Mouse (Mus musculus) kidney, embryonic 14.5 days (tissue): ENCODE measurements around the gene Brca1. TPM values are rescaled to one million over a fixed set of nuclear protein-coding genes. Genes with fewer than 3 reads are reported as not detected.
"Not testable (repeated sequence)": the region's sequence is repeated elsewhere in the genome, so short reads cannot be mapped to it uniquely, and the experiment has no call there.

ENCODE experiments used
- ATAC-seq: fragments of 200-750 bp; cut with Nextera tagmentation; 2 replicates; pipeline ENCODE4 v1.8.0; 2017; ENCODE audit warnings: moderate number of reproducible peaks, mild to moderate bottlenecking, moderate TSS enrichment, moderate library complexity; ENCODE audit not compliant: low FRiP score, low TSS enrichment
- H3K27ac ChIP-seq: fragments of 300-500 bp; sonication (generic); 2 replicates; pipeline ENCODE4 v1.5.1; 2014; ENCODE audit warnings: low read depth, mild to moderate bottlenecking, low read length, moderate library complexity, mixed read lengths
- H3K27me3 ChIP-seq: fragments of 300-500 bp; sonication (generic); 2 replicates; pipeline ENCODE4 v1.6.1; 2014; ENCODE audit warnings: mild to moderate bottlenecking, low read length; ENCODE audit not compliant: control insufficient read depth, insufficient read depth
- H3K36me3 ChIP-seq: fragments of 300-500 bp; sonication (generic); 2 replicates; pipeline ENCODE4 v1.6.1; 2014; ENCODE audit warnings: low read length, mixed read lengths; ENCODE audit not compliant: control insufficient read depth, insufficient read depth
- H3K4me1 ChIP-seq: fragments of 300-500 bp; sonication (generic); 2 replicates; pipeline ENCODE4 v1.6.1; 2014; ENCODE audit warnings: low read length, mixed read lengths; ENCODE audit not compliant: control insufficient read depth, insufficient read depth
- H3K4me2 ChIP-seq: fragments of 300-500 bp; sonication (generic); replicated peaks from 2 replicates; pipeline ENCODE4 v1.6.1; 2014; ENCODE audit warnings: low read depth, mild to moderate bottlenecking, low read length
- H3K4me3 ChIP-seq: fragments of 300-500 bp; sonication (generic); 2 replicates; pipeline ENCODE4 v1.5.1; 2014; ENCODE audit warnings: mild to moderate bottlenecking, low read length
- H3K9ac ChIP-seq: fragments of 300-500 bp; sonication (generic); 2 replicates; pipeline ENCODE4 v1.6.1; 2014; ENCODE audit warnings: low read depth, mild to moderate bottlenecking, low read length, moderate library complexity
- H3K9me3 ChIP-seq: fragments of 300-500 bp; sonication (generic); 2 replicates; pipeline ENCODE4 v1.6.1; 2016; ENCODE audit warnings: low read length; ENCODE audit not compliant: control insufficient read depth
- WGBS: fragments of 180-500 bp; shearing (Covaris S2); extraction: QIAGEN DNeasy Blood & Tissue Kit; methylation state at CpG from one replicate; pipeline ENCODE4 v1.1.7; 2014; 5-methylcytosine and 5-hydroxymethylcytosine counted together
- polyA plus RNA-seq: library from polyadenylated mRNA; unstranded; fragments of >200 nt; fragmentation: Nextera tagmentation; extraction: Ambion mirVana; gene quantifications from 2 replicates; pipeline ENCODE4 v1.2.1, GENCODE M21; 2014

The Brca1 gene
- polyA plus RNA-seq = 8.7 and 22.0 TPM in 2 replicates

DNA sequence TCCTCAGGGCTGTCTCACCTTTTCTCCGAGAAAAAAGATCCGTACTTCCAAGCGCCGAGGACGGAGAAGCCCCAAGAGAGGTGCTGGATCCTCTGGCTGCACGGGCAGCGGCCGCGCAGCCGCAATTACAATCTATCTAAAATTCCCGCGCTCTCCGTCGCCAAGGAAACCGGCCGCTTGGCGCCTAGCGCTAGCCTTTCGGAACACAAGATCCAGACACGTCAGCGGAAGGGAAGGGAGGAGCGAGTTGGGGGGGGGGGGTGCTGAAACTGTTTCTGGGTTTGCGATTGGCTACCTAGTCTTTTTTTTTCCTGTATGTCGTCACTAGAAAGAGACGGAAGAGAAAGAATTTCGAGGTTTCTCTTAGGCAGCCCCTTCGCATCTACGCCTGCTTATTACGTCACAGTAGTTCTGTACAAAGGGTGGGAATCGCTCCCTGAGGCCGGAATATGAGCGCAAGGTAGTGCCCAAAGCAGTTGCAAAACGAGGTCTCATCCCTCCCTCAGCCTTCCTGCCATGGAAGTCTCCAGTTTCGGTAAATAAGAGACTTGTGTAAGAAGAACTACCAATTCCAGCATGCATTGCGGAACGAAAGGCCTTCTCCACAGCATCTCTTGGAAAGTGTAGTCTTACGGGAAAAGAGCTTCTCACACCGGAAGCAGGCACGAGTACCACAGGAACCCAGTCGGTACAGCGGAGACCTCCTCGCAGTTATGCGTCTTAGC is at the start of gene Brca1, which contains the start of gene Nbr1:
Brca1 (minus strand) TSS at position 205 of the 725 bp plus-strand sequence.
Nbr1 (plus strand) TSS at position 399 of the 725 bp plus-strand sequence.
- Histone ChIP-seq H3K27me3 (no peaks in the 10 kb centered on the region), H3K4me1 (peaks cover 5% of the 10 kb centered on the region), H3K27ac (peak within 1 kb of the TSS; percentile 94), H3K4me3 (peak within 1 kb of the TSS; percentile 92), H3K9ac (peak within 1 kb of the TSS; percentile 80), H3K4me2 (peak within 1 kb of the TSS; percentile 60), H3K36me3 (peaks cover 31% of the 10 kb centered on the region; the same call in 1 of the 2 replicates), H3K9me3 (no peaks in the 10 kb centered on the region)
- peak; percentile 83 for ATAC-seq
- WGBS = under 1% methylated on average over 43 of the region's 43 CpGs

DNA sequence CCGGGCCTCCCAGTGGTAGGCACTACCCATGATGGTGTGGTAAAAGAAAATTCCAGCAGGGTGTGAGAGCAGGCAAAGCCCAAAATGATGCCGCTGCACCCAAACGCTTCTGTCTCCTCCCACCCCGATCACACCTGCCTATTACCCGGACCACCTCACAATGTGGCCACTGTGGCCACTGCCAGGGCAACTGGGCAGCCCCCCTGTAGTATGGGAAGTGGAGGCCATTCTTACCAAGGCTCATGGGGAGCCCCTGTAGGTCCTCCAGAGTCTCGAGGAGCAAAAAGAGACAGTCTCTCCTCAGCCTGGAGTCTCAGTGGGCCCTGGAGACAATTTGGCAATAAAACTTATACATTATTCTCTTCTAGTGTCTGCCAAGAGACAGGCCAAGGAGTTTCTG is 47.4 kb upstream of the Brca1 start, which contains the start of gene Gm11634:
Gm11634 (minus strand) TSS at position 101 of the 400 bp plus-strand sequence.
- H3K36me3 ChIP-seq = no peaks in the 10 kb centered on the region
- WGBS = 88% methylated on average over 6 of the region's 6 CpGs
- no peaks in the 10 kb centered on the region for H3K27me3 ChIP-seq
- H3K9me3 ChIP-seq = no peaks in the 10 kb centered on the region
- H3K4me3 ChIP-seq = no peak within 1 kb of the TSS
- no peak within 1 kb of the TSS for H3K27ac ChIP-seq
- no peak within 1 kb of the TSS for H3K9ac ChIP-seq
- H3K4me2 ChIP-seq = no peak within 1 kb of the TSS
- no peaks in the 10 kb centered on the region for H3K4me1 ChIP-seq
- no peak for ATAC-seq

DNA sequence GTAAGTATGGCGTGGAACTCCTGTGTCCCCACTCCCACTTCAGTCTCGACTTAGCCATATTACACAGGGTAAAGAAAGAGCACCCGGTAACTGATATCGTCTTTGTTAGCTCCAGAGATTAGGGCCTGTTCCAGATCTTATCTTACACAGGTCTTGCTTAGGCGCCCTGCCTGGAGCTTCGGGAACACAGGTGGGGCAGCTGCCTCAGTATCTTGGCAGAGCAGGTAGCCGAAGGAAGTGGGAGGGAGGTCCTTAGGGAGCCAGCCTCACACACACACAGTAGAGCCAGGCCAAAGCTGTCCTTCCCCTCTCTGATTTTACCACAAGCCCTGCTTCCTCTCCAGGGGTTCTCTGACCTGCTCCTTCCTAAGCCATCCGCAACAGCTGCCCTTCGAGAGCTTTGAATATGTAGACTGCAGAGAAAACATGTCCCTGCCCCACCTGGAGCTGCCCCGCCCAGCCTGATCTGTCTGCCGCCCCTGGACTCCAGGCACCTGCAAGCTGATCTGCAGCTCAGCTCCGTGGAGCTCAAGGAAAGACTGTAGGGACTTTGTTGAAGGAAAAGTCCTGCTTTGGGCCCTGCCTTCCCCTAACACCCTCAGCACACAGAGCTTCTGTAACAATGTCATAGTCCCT is 38.4 kb upstream of the Brca1 start:
- H3K4me1 ChIP-seq = no peaks in the 10 kb centered on the region
- H3K4me2 ChIP-seq = no peak overlapping the region
- H3K27ac ChIP-seq = no peak overlapping the region
- H3K9ac ChIP-seq = no peak overlapping the region; the same call in 1 of the 2 replicates
- H3K36me3 ChIP-seq = no peaks in the 10 kb centered on the region; the same call in 1 of the 2 replicates
- 77% methylated on average over 12 of the region's 12 CpGs for WGBS
- ATAC-seq = no peak
- H3K27me3 ChIP-seq = no peaks in the 10 kb centered on the region
- H3K9me3 ChIP-seq = no peaks in the 10 kb centered on the region
- H3K4me3 ChIP-seq = no peak overlapping the region

DNA sequence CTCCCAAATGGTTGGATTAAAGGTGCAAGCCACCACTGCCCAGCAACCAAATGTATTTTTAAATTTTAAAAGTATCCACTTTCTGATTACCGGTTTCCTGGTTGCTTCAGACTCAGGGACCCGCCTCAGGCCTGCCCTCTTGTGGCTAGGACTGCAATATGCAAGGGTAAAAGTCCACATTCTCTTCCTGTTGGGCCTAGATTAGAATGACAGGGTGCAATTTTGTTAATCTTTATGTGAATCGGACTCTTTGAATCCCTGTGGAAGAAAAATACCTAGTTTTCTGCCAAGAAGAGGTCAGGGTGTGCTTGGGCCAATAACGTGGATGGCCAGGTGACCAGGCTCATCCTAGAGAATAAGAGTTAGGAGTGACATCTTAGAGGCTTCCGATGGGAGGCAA is 37.7 kb upstream of the Brca1 start:
- Histone ChIP-seq H3K4me2 (no peak overlapping the region), H3K9ac (no peak overlapping the region), H3K4me3 (no peak overlapping the region), H3K9me3 (no peaks in the 10 kb centered on the region), H3K27ac (no peak overlapping the region), H3K36me3 (no peaks in the 10 kb centered on the region; the same call in 1 of the 2 replicates), H3K4me1 (no peaks in the 10 kb centered on the region), H3K27me3 (no peaks in the 10 kb centered on the region)
- 33% methylated on average over 5 of the region's 5 CpGs for WGBS
- ATAC-seq = no peak

DNA sequence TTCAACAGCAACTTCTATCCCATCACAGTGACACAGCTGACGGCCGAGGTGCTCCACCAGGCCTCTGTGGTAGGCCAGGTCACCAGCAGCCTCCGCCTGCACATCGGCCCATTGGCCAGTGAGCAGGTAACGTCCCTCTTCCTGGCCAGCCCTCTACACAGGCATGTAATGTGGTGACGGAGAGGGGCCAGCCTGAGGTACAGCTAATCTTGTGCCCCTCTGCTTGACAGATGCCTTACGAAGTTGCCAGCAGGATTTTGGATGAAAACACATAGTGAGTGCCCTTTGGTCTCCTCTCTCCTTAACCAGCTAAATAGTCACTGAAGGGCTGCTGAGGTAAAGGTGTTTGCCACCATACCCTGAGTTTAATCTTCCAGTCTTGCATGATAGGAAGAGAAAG is 37.1 kb upstream of the Brca1 start:
- no peaks in the 10 kb centered on the region for H3K4me1 ChIP-seq
- H3K27ac ChIP-seq = no peak overlapping the region
- no peaks in the 10 kb centered on the region for H3K9me3 ChIP-seq
- no peak for ATAC-seq
- no peak overlapping the region for H3K4me2 ChIP-seq
- WGBS = 89% methylated on average over 7 of the region's 7 CpGs
- H3K36me3 ChIP-seq = no peaks in the 10 kb centered on the region; the same call in 1 of the 2 replicates
- H3K4me3 ChIP-seq = no peak overlapping the region
- no peak overlapping the region for H3K9ac ChIP-seq
- no peaks in the 10 kb centered on the region for H3K27me3 ChIP-seq

DNA sequence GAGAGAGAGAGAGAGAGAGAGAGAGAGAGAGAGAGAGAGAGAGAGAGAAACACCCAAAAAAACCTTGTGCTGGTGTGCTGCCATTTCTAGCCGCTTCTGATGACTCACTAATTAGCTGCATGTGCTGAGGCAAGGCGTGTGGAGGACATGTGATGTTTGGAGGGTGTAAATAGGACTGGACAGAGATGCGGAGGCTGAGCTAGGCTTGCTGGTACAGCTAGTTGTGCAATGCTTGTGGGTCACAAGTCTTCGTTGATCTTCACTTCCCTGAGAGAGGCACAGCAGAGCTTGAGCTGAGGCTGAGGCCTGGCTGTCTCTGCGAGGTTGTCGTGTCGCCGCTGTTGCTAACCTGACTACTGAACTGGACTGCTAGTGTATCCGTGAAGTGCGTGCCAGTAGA is 35.9 kb upstream of the Brca1 start:
- WGBS = 90% methylated on average over 10 of the region's 10 CpGs
- no peaks in the 10 kb centered on the region; the same call in 1 of the 2 replicates for H3K36me3 ChIP-seq
- no peak overlapping the region for H3K27ac ChIP-seq

DNA sequence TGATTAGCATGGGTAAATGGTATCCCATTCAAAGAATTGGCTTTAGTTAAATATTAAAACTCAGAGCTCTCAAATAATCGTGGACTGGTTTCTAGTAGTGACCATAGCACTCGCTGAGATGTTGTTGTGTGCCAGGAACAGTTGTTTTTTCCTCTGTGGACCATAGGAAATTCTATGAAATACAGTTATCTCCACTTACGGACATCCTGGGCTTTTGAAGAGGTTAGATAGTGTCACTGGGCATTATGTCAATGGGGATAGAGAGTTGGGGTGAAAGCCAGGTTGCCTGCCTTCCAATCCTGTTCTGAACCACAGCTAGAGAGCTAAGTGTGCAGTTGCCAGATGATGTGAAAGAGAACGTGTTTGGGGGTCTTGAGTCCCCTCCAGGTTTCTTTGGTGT is 34.0 kb upstream of the Brca1 start:
- peaks cover 1% of the 10 kb centered on the region; the same call in 1 of the 2 replicates for H3K36me3 ChIP-seq
- H3K4me1 ChIP-seq = no peaks in the 10 kb centered on the region
- ATAC-seq = no peak
- H3K27ac ChIP-seq = no peak overlapping the region
- WGBS = 84% methylated on average over 4 of the region's 4 CpGs
- H3K4me2 ChIP-seq = no peak overlapping the region
- H3K27me3 ChIP-seq = no peaks in the 10 kb centered on the region
- no peak overlapping the region for H3K4me3 ChIP-seq
- no peaks in the 10 kb centered on the region for H3K9me3 ChIP-seq
- H3K9ac ChIP-seq = no peak overlapping the region

More for the DNA sequence above, 35.9 kb upstream of the Brca1 start:
- Histone ChIP-seq H3K27me3 (no peaks in the 10 kb centered on the region), H3K4me2 (no peak overlapping the region), H3K4me1 (no peaks in the 10 kb centered on the region), H3K4me3 (no peak overlapping the region), H3K9ac (no peak overlapping the region), H3K9me3 (no peaks in the 10 kb centered on the region)
- ATAC-seq = no peak

DNA sequence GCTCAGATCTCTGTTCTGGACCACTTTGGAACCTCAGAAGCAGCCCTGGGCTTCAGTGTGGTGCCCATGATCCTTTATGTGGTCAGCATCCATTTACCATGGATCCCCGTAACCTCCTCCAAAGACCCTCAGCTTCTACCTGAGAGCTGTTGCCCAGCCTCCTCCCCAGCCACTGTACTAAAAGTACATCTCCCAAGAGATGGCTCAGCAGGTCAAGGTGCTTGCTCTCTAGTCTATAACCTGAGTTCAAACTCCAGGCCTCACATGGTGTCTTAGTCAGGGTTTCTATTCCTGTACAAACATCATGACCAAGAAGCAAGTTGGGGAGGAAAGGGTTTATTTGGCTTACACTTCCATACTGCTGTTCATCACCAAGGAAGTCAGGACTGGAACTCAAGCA is 33.3 kb upstream of the Brca1 start:
- not testable (repeated sequence) for H3K4me3 ChIP-seq, ATAC-seq, H3K9me3 ChIP-seq, H3K9ac ChIP-seq, H3K27me3 ChIP-seq, H3K36me3 ChIP-seq, H3K4me2 ChIP-seq, H3K27ac ChIP-seq, H3K4me1 ChIP-seq
- WGBS = 100% methylated on average over 1 of the region's 1 CpGs

DNA sequence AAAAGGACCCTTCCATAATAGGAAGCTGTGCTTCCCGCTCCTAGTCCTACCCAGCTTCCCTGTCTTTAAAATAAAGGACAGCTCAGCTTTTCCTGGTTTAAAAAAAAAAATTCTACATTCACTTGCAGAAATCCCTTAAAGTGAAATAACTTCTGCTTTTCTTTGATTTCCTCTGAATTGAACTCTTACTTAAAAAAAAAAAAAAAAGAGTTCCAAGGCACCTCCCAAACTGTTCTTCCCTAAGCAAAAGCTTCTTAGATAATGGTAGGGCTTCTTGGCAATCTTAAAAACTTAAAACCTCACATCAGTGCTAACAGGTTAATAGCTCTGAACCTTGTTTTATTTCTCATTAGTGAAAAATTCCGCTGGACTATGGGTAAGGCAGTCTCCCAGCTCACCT is 31.4 kb upstream of the Brca1 start:
- Histone ChIP-seq H3K27ac (no peak overlapping the region), H3K4me2 (no peak overlapping the region), H3K4me1 (no peaks in the 10 kb centered on the region), H3K9ac (no peak overlapping the region), H3K9me3 (no peaks in the 10 kb centered on the region), H3K36me3 (peaks cover 22% of the 10 kb centered on the region), H3K27me3 (no peaks in the 10 kb centered on the region), H3K4me3 (no peak overlapping the region)
- 88% methylated on average over 2 of the region's 2 CpGs for WGBS
- ATAC-seq = no peak
